Mouse (Mus musculus) stomach, postnatal 0 days (tissue): ENCODE results near the gene Abraxas2. TPM values are rescaled to one million over a fixed set of nuclear protein-coding genes. Genes with fewer than 3 reads are reported as not detected.
A peak's percentile ranks its signal among the peaks of the same experiment; 100 is the strongest.

Experiments
- ATAC-seq: fragments of 200-750 bp; cut with Nextera tagmentation; 2 replicates; pipeline ENCODE4 v1.8.0; 2017; ENCODE audit not compliant: low FRiP score, low TSS enrichment
- DNase-seq: peaks from one replicate; pipeline ENCODE4 v3.0.0-alpha.2; 2016; ENCODE audit warnings: low spot score
- H3K27ac ChIP-seq: fragments of 300-500 bp; sonication (generic); replicated peaks from 2 replicates; pipeline ENCODE4 v1.5.1; 2014; ENCODE audit warnings: mild to moderate bottlenecking, control low read depth
- H3K27me3 ChIP-seq: fragments of 300-500 bp; sonication (generic); 2 replicates; pipeline ENCODE4 v1.6.1; 2014; ENCODE audit warnings: low read length; ENCODE audit not compliant: control insufficient read depth, insufficient read depth
- H3K36me3 ChIP-seq: fragments of 300-500 bp; sonication (generic); 2 replicates; pipeline ENCODE4 v1.6.1; 2014; ENCODE audit warnings: low read length, mixed read lengths; ENCODE audit not compliant: control insufficient read depth, insufficient read depth
- H3K4me1 ChIP-seq: fragments of 300-500 bp; sonication (generic); replicated peaks from 2 replicates; pipeline ENCODE4 v1.6.1; 2014; ENCODE audit warnings: antibody characterized with exemption; ENCODE audit not compliant: control insufficient read depth, insufficient read depth
- H3K4me2 ChIP-seq: fragments of 300-500 bp; sonication (generic); replicated peaks from 2 replicates; pipeline ENCODE4 v1.6.1; 2014; ENCODE audit warnings: low read depth, mild to moderate bottlenecking, control low read depth, moderate library complexity
- H3K4me3 ChIP-seq: fragments of 300-500 bp; sonication (generic); 2 replicates; pipeline ENCODE4 v1.5.1; 2014; ENCODE audit warnings: low read depth, low read length, control low read depth
- H3K9ac ChIP-seq: fragments of 300-500 bp; sonication (generic); 2 replicates; pipeline ENCODE4 v1.6.1; 2014; ENCODE audit warnings: mild to moderate bottlenecking, low read length, control low read depth, mixed read lengths
- H3K9me3 ChIP-seq: fragments of 300-500 bp; sonication (generic); 2 replicates; pipeline ENCODE4 v1.6.1; 2016; ENCODE audit warnings: low read length; ENCODE audit not compliant: control insufficient read depth
- CTCF ChIP-seq: IDR thresholded peaks from 2 replicates; pipeline ENCODE4 v1.5.1; 2016; ENCODE audit warnings: antibody characterized with exemption, low read depth, mild to moderate bottlenecking, moderate library complexity
- EP300 ChIP-seq: optimal IDR thresholded peaks from 2 replicates; pipeline ENCODE3; 2016; ENCODE audit warnings: antibody characterized with exemption
- WGBS: fragments of 180-500 bp; shearing (Covaris S2); extraction: QIAGEN DNeasy Blood & Tissue Kit; methylation state at CpG from one replicate; pipeline ENCODE4 v1.1.7; 2014; 5-methylcytosine and 5-hydroxymethylcytosine counted together
- polyA plus RNA-seq: library from polyadenylated mRNA; unstranded; fragments of >200 nt; fragmentation: Nextera tagmentation; extraction: Ambion mirVana; gene quantifications from 2 replicates; pipeline ENCODE4 v1.2.1, GENCODE M21; 2015

Gene Abraxas2
- polyA plus RNA-seq, 1 experiment from 2014 or later = 20.2 TPM

- WGBS = 76% methylated on average over 5 of the region's 5 CpGs
- H3K4me1 ChIP-seq = no peaks in the 10 kb centered on the region
- DNase-seq (no peak), ATAC-seq (no peak)
- no peak overlapping the region for H3K27ac ChIP-seq
- no peaks in the 10 kb centered on the region for H3K36me3 ChIP-seq
- no peak overlapping the region for H3K4me2 ChIP-seq
- H3K4me3 ChIP-seq = no peak overlapping the region
- H3K27me3 ChIP-seq = no peaks in the 10 kb centered on the region
- no peaks in the 10 kb centered on the region for H3K9me3 ChIP-seq
- H3K9ac ChIP-seq = no peak overlapping the region
- TF ChIP-seq CTCF = no peak
- TF ChIP-seq EP300 = no peak
Observed at GRCm38 (mm10) chr7:132891561-132892310, 32.7 kb downstream of the Abraxas2 start.

GRCm38 (mm10) chr7:132892311-132892661, 33.3 kb downstream of the Abraxas2 start:
- ATAC-seq (0 out of 2 replicates have a peak, but pooled peaks have one; percentile 28), DNase-seq (no peak)
- H3K27me3 ChIP-seq = no peaks in the 10 kb centered on the region
- H3K4me2 ChIP-seq = no peak overlapping the region
- WGBS = 65% methylated on average over 4 of the region's 4 CpGs
- no peak overlapping the region for H3K4me3 ChIP-seq
- TF ChIP-seq CTCF (no peak), EP300 (no peak)
- H3K9me3 ChIP-seq = no peaks in the 10 kb centered on the region
- no peaks in the 10 kb centered on the region for H3K36me3 ChIP-seq
- no peak overlapping the region for H3K9ac ChIP-seq
- H3K4me1 ChIP-seq = no peaks in the 10 kb centered on the region
- no peak overlapping the region for H3K27ac ChIP-seq

- H3K4me3 ChIP-seq = no peak overlapping the region
- no peak overlapping the region for H3K4me2 ChIP-seq
- H3K9me3 ChIP-seq = no peaks in the 10 kb centered on the region
- H3K27ac ChIP-seq = no peak overlapping the region
- no peaks in the 10 kb centered on the region for H3K4me1 ChIP-seq
- no peak overlapping the region for H3K9ac ChIP-seq
- WGBS = 64% methylated on average over 7 of the region's 7 CpGs
- H3K27me3 ChIP-seq = no peaks in the 10 kb centered on the region
- ATAC-seq (no peak), DNase-seq (no peak)
- no peaks in the 10 kb centered on the region for H3K36me3 ChIP-seq
- TF ChIP-seq CTCF (no peak), EP300 (no peak)
Observed at GRCm38 (mm10) chr7:132892806-132893205, 33.8 kb downstream of the Abraxas2 start.

- TF ChIP-seq EP300 (no peak), CTCF (no peak)
- H3K9me3 ChIP-seq = no peaks in the 10 kb centered on the region
- no peaks in the 10 kb centered on the region for H3K36me3 ChIP-seq
- H3K4me1 ChIP-seq = no peaks in the 10 kb centered on the region
- no peaks in the 10 kb centered on the region for H3K27me3 ChIP-seq
- H3K27ac ChIP-seq = no peak overlapping the region
- DNase-seq (no peak), ATAC-seq (no peak)
- H3K4me3 ChIP-seq = no peak overlapping the region
- no peak overlapping the region for H3K4me2 ChIP-seq
- no peak overlapping the region for H3K9ac ChIP-seq
- WGBS = 87% methylated on average over 1 of the region's 1 CpGs
Observed at GRCm38 (mm10) chr7:132893336-132893735, 34.3 kb downstream of the Abraxas2 start.

GRCm38 (mm10) chr7:132894841-132895555, 36.0 kb downstream of the Abraxas2 start:
- no peak for TF ChIP-seq CTCF
- no peak for TF ChIP-seq EP300
- DNase-seq (no peak), ATAC-seq (0 out of 2 replicates have a peak, but pooled peaks have one; percentile 12)
- Histone ChIP-seq H3K36me3 (no peaks in the 10 kb centered on the region), H3K27me3 (no peaks in the 10 kb centered on the region), H3K4me2 (no peak overlapping the region), H3K4me1 (no peaks in the 10 kb centered on the region), H3K4me3 (no peak overlapping the region), H3K27ac (0 out of 2 replicates have a peak overlapping the region, but pooled peaks have one; percentile 30), H3K9ac (no peak overlapping the region), H3K9me3 (no peaks in the 10 kb centered on the region)
- WGBS = 60% methylated on average over 7 of the region's 7 CpGs
